Mouse (Mus musculus): ENCODE measurements around the gene Zfp322a. TPM values are rescaled to one million over a fixed set of nuclear protein-coding genes. Genes with fewer than 3 reads are reported as not detected.

Zfp322a gene
- total RNA-seq (2014; rRNA removed; ENCODE audit: low replicate concordance), result 10.0 and 11.9 TPM in 2 replicates
- 27.0 and 28.1 TPM in 2 replicates for polyA plus RNA-seq (2015; fragmentation: Nextera tagmentation; extraction: Ambion mirVana)

GRCm38 (mm10) chr13:23368583-23369420, at the start of gene Zfp322a:
TSS of gene Zfp322a (minus strand) at chr13:23369208.
- H3K27ac ChIP-seq (ENCODE audit: low read depth), result peak within 1 kb of the TSS; percentile 89
- ATAC-seq (ENCODE audit: insufficient read depth, low read depth) (peak; percentile 99), DNase-seq (ENCODE audit: low spot score) (peak; percentile 92)
- H3K36me3 ChIP-seq (replicated peaks; ENCODE audit: control insufficient read depth, insufficient read depth, low read length), result peaks cover 19% of the 10 kb centered on the region
- H3K4me2 ChIP-seq (ENCODE audit: low read depth, low read length), result peak within 1 kb of the TSS; percentile 84
- peak within 1 kb of the TSS; percentile 74 for H3K9ac ChIP-seq (replicated peaks; ENCODE audit: low read depth, low read length)
- H3K4me3 ChIP-seq (ENCODE audit: low read depth, low read length), result peak within 1 kb of the TSS; percentile 84
- under 1% methylated on average over 55 of the region's 55 CpGs for WGBS
- peaks cover 19% of the 10 kb centered on the region for H3K4me1 ChIP-seq (ENCODE audit: control insufficient read depth, insufficient read depth)
- no peaks in the 10 kb centered on the region for H3K9me3 ChIP-seq (replicated peaks; ENCODE audit: control insufficient read depth, low read length)
- TF ChIP-seq EP300 (IDR thresholded peaks at IDR 0.05; ENCODE audit: low read depth) (0 out of 2 replicates have a peak, but pooled peaks have one; percentile 6), CTCF (IDR thresholded peaks at IDR 0.05; ENCODE audit: low read depth) (no peak)
- H3K27me3 ChIP-seq (ENCODE audit: control insufficient read depth, insufficient read depth, low read length), result no peaks in the 10 kb centered on the region

GRCm38 (mm10) chr13:23412630-23413521, 43.9 kb upstream of the Zfp322a start:
- TF ChIP-seq CTCF (IDR thresholded peaks at IDR 0.05; ENCODE audit: low read depth), result no peak
- no peak for TF ChIP-seq EP300 (IDR thresholded peaks at IDR 0.05; ENCODE audit: low read depth)
- peak overlapping the region; percentile 53 for H3K4me2 ChIP-seq (ENCODE audit: low read depth, low read length)
- whole genome bisulfite sequencing, result 5% methylated on average over 28 of the region's 28 CpGs
- H3K4me1 ChIP-seq (ENCODE audit: control insufficient read depth, insufficient read depth), result 0 out of 2 replicates have a peak, but pooled peaks cover 4% of the 10 kb centered on the region
- H3K9ac ChIP-seq (replicated peaks; ENCODE audit: low read depth, low read length), result no peak overlapping the region; the same call in 1 of the 2 replicates
- DNase-seq (ENCODE audit: low spot score) (no peak), ATAC-seq (ENCODE audit: insufficient read depth, low read depth) (no peak)
- no peaks in the 10 kb centered on the region for H3K36me3 ChIP-seq (replicated peaks; ENCODE audit: control insufficient read depth, insufficient read depth, low read length)
- H3K27me3 ChIP-seq (ENCODE audit: control insufficient read depth, insufficient read depth, low read length), result peaks cover 21% of the 10 kb centered on the region; the same call in 1 of the 2 replicates
- no peaks in the 10 kb centered on the region for H3K9me3 ChIP-seq (replicated peaks; ENCODE audit: control insufficient read depth, low read length)
- peak overlapping the region; percentile 39 for H3K4me3 ChIP-seq (ENCODE audit: low read depth, low read length)
- H3K27ac ChIP-seq (ENCODE audit: low read depth), result no peak overlapping the region

- 0 out of 2 replicates have a peak, but pooled peaks cover 4% of the 10 kb centered on the region for H3K4me1 ChIP-seq (ENCODE audit: control insufficient read depth, insufficient read depth)
- ATAC-seq (ENCODE audit: insufficient read depth, low read depth), result no peak
- peak overlapping the region; percentile 39 for H3K4me3 ChIP-seq (ENCODE audit: low read depth, low read length)
- no peak overlapping the region; the same call in 1 of the 2 replicates for H3K9ac ChIP-seq (replicated peaks; ENCODE audit: low read depth, low read length)
- H3K36me3 ChIP-seq (replicated peaks; ENCODE audit: control insufficient read depth, insufficient read depth, low read length), result no peaks in the 10 kb centered on the region
- TF ChIP-seq EP300 (IDR thresholded peaks at IDR 0.05; ENCODE audit: low read depth), result no peak
- TF ChIP-seq CTCF (IDR thresholded peaks at IDR 0.05; ENCODE audit: low read depth), result no peak
- peak overlapping the region; percentile 53 for H3K4me2 ChIP-seq (ENCODE audit: low read depth, low read length)
- no peak overlapping the region for H3K27ac ChIP-seq (ENCODE audit: low read depth)
- H3K9me3 ChIP-seq (replicated peaks; ENCODE audit: control insufficient read depth, low read length), result no peaks in the 10 kb centered on the region
- WGBS, result 2% methylated on average over 20 of the region's 20 CpGs
- H3K27me3 ChIP-seq (ENCODE audit: control insufficient read depth, insufficient read depth, low read length), result peaks cover 21% of the 10 kb centered on the region; the same call in 1 of the 2 replicates
- DNase-seq (ENCODE audit: low spot score), result no peak
Measured at GRCm38 (mm10) chr13:23412211-23412629, 43.2 kb upstream of the Zfp322a start.

GRCm38 (mm10) chr13:23411311-23412210, 42.6 kb upstream of the Zfp322a start:
- H3K27me3 ChIP-seq (ENCODE audit: control insufficient read depth, insufficient read depth, low read length), result peaks cover 21% of the 10 kb centered on the region; the same call in 1 of the 2 replicates
- H3K36me3 ChIP-seq (replicated peaks; ENCODE audit: control insufficient read depth, insufficient read depth, low read length), result no peaks in the 10 kb centered on the region
- TF ChIP-seq EP300 (IDR thresholded peaks at IDR 0.05; ENCODE audit: low read depth) (no peak), CTCF (IDR thresholded peaks at IDR 0.05; ENCODE audit: low read depth) (no peak)
- peak overlapping the region; percentile 53 for H3K4me2 ChIP-seq (ENCODE audit: low read depth, low read length)
- no peak overlapping the region for H3K9ac ChIP-seq (replicated peaks; ENCODE audit: low read depth, low read length)
- peak overlapping the region; percentile 39 for H3K4me3 ChIP-seq (ENCODE audit: low read depth, low read length)
- 11% methylated on average over 29 of the region's 29 CpGs for WGBS
- ATAC-seq (ENCODE audit: insufficient read depth, low read depth), result no peak
- no peak for DNase-seq (ENCODE audit: low spot score)
- H3K27ac ChIP-seq (ENCODE audit: low read depth), result no peak overlapping the region
- H3K9me3 ChIP-seq (replicated peaks; ENCODE audit: control insufficient read depth, low read length), result no peaks in the 10 kb centered on the region
- H3K4me1 ChIP-seq (ENCODE audit: control insufficient read depth, insufficient read depth), result 0 out of 2 replicates have a peak, but pooled peaks cover 4% of the 10 kb centered on the region

All from heart, postnatal 0 days (tissue).